Mouse (Mus musculus) megakaryocyte, embryonic 14.5 days (primary cell): Measurements from ENCODE around the gene Psd.

ENCODE experiments used
- FLI1 ChIP-seq: IDR thresholded peaks from 2 replicates; pipeline ENCODE4 v1.6.1; 2012; ENCODE audit warnings: low read length, inconsistent platforms, mixed read lengths
- GATA1 ChIP-seq: IDR thresholded peaks from 3 replicates; pipeline ENCODE4 v1.6.1; 2012; ENCODE audit warnings: mixed read lengths, low read length, inconsistent platforms, borderline replicate concordance

- TF ChIP-seq FLI1 = no peak
- no peak for TF ChIP-seq GATA1
These were observed 2.0 kb downstream of the Psd start for GRCm38 (mm10) chr19:46324918-46325317.
